Mouse (Mus musculus) frontal cortex, adult 2 months (tissue): ENCODE data around the gene Ces1a. TPM values are rescaled to one million over a fixed set of nuclear protein-coding genes. Genes with fewer than 3 reads are reported as not detected.

Experiments
- DNase-seq, 2 experiments: peaks; one replicate each; pipeline ENCODE4 v3.0.0; 2022; ENCODE audit warnings: low spot score in 1 of 2; ENCODE audit errors: extremely low spot score in 1 of 2
- polyA plus RNA-seq: library from polyadenylated mRNA; depleted of rRNA; stranded (reverse); fragments of >200 nt; gene quantifications from 2 replicates; pipeline ENCODE4 v1.2.3, GENCODE M21; 2012; rRNA removed

Gene Ces1a
- polyA plus RNA-seq, result 0.04 TPM in 2 replicates

DNA sequence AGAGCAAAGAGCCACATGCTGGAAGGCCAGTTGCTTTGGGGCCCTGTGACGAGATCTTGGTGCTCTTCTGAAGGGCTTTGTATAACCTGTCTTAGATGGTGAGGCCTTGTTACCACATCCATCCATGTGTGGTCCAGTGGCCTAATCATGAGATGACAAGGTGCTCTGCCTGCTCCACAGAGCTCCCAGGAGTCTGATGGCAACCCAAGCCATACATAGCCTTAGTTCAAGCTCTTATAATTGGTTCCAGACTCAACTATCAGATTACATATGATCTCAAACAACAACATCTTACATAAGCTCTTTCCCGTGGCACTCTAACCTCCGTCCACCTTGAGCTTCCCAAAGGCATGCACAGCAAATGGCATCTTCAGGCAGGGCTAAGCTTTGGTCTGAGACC lies at the start of gene Ces1a:
TSS of gene Ces1a (minus strand) at position 101 of the 400 bp plus-strand sequence.
- no peak for DNase-seq

DNA sequence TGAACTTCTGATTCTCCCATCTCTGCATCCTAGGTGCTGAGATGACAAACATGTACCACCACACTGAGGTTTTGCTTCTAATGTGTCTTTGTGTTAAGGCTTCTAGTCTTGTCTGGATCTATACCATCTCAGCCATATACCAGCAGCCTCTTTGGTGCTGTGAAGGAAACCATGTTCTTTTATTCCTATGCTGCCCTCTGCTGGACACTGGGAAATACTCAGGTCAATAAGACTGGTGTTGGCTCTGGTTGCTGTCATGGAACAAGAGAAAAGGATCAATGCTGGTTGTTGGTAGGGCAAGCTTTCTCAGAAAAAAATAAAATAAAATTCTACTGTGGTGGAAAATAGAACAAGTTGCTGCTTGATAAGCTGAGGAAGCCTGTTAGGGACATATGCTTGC lies 47.4 kb upstream of the Ces1a start:
- DNase-seq, result peak in 1 of 2 experiments; percentile 74

DNA sequence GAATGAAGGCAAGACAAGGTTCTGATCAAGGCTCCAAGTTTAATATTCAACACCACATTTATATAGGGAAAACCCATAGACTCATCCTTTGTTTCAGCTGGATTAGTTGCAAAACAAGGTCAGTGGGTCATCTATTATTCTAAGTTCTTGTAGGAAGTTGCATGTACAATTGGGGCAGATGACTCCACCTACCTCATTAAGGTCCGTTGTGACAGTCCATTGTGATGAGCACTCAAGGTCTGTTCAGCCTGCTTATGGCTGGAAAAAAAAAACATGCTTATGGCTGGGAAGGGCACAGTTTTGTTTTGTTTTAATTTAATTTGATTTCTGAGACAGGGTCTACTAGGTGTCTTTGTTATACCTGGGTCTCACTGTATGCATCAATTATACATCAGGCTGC lies 43.3 kb upstream of the Ces1a start:
- DNase-seq, result no peak

DNA sequence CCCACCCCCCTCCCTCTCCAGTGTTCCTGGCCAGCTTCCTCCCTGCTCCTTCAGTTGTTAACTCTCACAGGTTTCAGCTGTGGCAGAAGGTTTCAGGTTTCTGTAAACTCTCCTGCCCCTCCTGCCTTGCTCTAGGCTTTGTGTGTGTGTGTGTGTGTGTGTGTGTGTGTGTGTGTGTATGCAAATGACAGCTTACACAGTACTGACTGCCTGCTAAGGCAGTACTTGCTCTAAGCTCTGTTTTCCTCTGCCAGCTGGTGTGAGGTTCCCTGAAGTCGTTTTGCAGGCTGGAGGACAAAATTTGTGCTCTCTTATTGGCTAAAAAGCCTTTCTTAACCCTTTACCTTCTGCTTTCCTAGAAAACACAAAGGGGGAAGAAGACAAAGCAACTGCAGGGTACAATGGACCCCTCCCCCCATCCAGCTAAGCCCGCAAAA lies 40.7 kb upstream of the Ces1a start:
- no peak for DNase-seq

DNA sequence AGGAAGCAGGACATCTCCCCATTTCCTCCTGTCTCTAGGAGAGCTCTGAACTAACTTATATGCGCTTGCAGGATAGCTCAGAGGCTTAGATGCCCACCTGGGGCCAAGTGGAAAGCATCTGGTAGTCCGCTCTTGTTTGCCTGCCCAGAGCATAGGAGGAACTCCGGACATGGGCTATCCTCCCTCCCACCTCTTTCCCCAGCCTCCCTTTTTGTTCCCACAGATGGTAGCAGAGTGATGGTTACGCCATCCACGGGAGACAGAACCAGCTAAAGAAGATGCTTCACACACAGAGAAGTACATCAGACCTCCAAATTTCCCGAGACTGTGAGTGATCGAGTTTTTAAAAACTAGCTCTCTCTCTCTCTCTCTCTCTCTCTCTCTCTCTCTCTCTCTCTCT lies 40.2 kb upstream of the Ces1a start:
- DNase-seq, result no peak

DNA sequence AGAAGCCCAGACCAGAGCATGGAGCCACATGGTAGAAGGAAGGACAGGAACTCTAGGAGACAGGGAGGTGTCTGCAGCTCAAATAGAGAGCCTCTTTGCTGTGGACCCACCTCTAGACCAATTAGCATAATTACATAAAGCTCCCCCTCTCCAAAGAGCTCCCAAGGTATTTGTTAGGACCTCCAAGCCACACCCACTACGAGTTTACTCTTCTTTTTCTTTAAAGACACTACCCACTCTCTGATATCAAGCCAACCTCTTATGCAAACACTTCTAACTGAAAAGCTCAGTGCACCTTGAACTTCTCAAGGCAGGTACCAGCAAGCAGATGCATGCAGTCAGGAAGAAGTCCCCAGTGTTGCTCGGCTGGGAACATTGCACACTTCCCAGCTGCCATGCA lies 31.9 kb upstream of the Ces1a start, which contains the start of gene Ces1b:
TSS of gene Ces1b (minus strand) at position 131 of the 400 bp plus-strand sequence.
- DNase-seq, result no peak

DNA sequence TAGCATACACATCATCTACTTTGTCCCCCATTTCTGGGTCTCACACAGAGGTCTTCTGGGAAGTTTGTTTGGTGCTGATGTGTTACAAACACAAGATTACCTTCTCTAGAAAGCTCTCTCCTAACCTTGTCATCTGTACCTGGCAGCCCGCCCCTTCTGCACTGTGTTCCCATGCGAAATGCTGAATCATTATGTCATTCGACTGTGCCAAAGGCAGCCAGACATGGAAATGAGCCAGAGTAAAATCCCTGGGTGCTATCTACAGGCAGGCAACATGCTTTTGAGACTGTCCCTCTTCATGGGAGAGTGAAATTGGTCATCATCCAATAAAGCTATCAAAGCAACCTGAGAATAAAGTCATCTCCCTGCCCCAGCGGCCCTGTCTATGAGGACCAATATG lies 27.3 kb upstream of the Ces1a start:
- DNase-seq, result no peak

DNA sequence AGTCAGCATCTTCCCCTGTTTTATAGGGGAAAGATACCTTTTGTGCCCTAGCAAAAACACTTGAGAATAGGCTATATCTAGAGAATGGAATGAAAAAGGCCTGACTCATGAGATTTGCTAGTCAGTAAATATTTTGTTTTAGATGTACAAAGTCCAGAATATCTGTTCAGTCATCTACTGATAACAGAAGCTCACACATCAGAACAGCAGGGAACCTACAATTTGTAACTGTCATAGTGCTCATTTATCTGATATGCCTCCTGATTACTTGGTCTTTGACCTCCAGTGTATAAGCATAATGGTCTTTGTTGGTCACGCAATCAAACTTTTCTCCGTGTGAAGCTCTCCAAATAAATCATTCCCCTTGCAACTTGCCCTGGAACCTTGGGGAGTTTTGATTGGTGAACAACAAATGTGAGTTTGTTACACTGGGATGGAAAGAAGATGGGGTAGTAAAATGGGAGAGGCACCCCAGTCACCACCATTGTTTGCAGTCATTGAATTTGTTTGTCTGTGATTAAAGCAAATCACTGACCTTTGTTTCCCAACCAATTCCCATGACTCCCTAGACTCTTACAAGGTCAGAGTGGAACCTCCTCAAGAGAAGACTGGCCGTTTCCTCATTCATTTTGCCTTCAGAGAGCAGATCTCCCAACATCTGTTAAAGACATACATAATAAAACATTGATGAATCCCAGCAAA lies 15.6 kb upstream of the Ces1a start:
- DNase-seq, result no peak

DNA sequence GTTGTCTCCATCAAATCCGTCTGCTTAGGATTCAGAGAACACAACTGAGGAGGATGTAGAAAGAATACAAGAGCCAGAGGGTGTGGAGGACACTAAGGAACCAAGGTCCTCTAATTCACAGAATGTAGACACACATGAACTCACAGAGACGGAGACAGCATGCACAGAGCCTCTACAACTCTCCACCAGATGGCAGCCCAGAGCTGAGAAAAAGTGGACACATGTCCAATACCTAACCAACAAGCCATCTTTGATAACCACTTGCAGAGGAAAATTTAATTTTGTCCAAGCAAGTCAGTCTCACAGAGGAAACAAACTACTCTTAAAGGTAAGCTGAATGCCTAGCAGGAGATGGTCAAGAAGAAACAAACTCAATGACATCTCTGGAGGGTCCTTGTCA lies 11.2 kb upstream of the Ces1a start:
- peak in 1 of 2 experiments; percentile 75 for DNase-seq

DNA sequence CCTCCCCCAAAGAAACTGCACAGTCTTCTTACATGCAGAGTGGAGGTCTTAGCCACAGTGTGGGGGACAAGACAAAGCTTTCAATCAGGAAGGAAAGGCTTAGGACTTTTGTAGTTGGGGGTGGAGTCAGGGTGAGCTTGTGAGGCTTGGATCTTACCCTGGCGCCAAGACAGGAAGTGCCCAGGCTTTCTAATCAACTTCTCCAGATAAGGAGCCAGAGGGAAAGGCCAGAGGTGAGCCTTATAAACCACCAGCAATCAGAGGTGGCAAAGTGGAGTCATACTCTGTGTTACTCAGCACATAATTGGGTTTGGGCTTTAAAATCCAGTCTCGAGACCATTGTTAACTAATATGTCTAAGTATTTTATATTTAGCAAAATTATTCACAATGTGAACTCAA lies 7.2 kb upstream of the Ces1a start:
- no peak for DNase-seq

DNA sequence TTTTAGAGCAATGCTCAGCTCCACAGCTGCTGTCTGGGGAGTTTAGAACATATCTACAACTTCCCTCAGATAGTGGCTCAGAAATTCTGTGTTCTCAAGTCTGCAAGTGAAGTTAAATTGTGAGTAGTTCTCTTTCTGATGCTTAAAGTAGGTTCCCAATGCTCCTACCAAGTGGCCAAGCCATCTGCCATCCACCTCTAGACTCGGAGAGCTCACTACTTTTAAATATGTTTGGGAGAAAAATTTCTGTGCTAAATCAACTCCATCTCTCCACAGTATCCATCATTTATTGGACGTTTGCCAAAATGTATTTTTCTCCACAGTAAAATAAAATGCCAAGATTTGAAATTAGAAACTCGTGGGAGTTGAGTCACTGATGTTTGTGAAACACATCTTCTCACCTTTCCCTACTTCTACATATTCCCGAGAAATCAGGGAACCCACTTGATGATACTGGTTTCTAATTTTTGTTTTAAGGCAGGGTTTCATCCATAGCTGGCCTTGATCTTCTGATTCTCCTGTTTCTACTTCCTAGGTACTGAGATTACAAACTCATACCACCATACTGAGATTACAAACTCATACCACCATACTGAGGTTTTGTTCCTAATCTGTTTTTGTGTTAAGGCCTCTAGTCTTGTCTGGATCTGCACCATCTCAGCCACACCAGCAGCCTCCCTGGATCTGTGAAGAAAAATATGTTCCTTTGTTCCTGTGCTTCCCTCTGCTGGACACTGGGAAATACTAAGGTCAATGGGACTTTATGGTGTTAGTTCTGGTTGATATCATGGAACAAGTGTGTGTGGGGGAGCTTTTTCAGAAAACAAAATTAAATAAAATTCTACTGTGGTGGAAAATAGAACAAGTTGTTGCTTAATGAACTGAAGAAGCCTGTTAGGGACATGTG lies 771 bp upstream of the Ces1a start:
- peak; percentile 52 to 64 for DNase-seq

DNA sequence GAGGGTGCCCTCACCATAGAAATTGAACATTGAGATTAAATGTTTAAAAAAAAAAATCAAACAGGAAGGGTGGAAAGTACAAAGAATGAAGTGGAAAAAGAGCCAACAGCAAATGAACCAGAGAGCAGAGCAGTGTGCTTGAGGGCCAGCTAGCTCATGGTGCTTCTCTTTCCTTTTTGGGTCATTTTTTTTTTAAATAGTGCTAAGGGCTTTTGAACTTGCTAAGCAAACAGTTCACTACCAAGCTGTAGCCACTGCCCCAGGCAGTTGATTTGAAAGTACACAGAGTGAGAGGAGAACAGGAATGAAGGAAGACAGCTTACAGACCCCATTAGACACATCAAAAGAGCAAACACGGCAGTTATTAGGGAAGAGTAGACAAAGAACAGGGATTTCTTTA lies 4.9 kb downstream of the Ces1a start:
- no peak for DNase-seq

DNA sequence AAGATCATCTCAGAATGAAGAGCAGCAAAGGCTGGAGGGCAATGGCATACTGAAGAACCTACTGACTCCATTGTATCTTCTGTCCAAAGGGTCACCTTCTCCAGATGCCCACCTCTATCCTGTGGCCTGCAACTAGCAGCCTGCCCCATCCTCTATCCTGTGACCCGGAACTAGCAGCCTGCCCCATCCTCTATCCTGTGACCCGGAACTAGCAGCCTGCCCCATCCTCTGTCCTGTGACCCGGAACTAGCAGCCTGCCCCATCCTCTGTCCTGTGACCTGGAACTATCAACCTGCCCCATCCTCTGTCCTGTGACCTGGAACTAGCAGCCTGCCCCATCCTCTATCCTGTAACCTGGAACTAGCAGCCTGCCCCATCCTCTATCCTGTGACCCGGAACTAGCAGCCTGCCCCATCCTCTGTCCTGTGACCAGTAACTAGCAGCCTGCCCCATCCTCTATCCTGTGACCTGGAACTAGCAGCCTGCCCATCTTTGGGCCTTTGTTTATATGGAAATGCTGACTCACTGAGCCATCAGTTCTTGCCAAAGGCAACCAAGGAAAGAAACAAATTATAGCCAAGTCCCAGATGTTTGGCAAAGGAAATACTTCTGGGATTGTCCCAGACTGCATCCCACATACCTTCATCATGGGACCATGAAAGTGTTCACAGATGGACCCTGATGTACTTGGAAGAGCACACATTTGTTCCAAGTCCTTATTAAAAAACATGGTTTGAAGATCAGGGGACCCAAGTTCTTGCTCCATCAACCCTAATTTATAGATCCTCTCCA lies 7.0 kb downstream of the Ces1a start:
- DNase-seq, result no peak

DNA sequence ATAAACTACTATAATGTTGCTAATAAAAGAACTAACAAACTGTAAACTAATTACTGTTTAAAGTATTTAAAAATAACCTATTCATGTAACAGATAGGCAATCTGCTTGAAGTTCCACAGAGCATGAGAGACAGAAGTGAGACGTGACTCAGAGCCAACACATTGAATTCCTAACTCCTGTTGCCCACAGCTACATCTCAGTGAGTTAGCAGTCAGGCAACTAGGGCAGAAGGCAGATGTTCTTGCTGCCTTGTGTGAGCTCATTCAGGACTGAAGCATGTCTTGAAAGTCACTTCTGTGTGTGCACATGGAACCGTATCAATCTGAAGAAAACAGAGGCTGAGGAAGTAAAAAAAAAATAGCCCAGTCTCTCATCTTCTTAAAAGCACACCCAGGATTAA lies 7.7 kb downstream of the Ces1a start:
- DNase-seq, result peak; percentile 39 to 51

DNA sequence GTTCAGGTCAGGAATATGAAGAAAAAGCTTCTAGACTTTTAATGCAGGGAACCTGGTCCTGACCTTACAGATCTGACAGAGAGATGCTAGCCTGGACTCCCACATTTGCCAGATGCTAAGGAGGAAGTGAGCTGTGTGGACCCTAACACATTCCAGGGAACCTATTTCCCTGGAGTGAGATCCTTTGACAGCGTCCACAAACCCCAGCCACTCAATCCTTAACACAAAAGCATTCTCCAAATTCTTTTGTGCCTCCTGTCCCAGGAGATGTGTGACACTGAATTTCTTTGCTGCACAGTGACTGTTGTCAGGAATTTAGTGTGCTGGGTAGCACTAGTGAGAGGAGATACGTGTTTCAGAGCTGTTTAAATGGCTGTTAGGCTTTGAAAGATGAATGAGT lies 9.2 kb downstream of the Ces1a start:
- no peak for DNase-seq

DNA sequence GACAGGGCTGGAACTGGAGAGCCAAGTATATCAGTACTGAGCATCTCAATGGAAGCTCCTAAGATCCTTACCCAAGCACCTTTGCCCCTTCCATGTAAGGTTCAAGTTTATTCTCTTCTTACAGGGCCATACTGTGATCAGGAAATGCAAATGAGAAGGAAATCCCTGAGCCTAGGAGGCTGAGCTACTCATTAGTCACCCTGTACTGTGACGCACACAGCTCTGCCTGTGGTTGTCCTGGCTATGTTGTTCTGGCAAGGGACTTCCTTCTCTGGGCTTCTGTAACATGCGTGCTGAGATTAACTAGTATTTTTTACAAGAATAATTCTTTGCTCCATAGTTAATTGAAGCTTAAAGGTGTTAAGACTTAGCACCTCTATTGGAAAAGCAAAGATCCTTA lies 17.3 kb downstream of the Ces1a start:
- no peak for DNase-seq

DNA sequence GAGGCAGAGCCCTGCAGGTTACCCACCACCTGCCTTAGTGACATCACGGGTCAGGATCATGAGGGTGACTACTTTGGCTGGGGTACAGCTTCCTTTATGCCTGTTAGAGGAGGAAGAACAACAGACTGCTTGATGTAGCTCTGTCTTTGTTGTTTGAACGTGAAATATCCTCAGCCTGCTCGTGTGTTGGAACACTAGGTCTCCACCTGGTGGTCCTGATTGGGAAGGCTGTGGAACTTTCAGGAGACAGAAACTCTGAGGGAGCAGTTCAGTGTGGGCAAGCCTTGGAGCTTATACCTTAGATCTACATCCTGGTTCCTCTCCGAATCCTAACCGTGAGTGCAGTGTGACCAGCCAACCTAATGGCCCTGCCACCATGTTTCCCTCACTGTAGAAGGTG lies 26.3 kb downstream of the Ces1a start:
- no peak for DNase-seq

DNA sequence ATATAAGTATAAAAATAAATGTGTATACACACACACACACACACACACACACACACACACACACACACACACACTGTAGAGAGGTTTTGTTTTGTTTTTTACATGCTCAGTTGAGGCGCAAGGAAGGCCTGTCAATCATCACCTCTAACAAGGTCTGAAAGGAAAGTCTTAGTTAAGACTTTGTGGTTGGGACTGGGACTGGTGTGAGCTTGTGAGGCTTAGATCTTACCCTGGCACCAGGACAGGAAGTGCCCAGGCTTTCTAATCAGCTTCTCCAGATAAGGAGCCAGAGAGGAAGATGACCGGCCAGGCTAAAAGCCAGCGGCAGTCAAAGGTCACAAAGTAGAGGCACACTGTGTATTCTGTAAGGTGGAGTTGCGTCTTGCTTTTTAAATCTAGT lies 33.7 kb downstream of the Ces1a start:
- DNase-seq, result no peak

DNA sequence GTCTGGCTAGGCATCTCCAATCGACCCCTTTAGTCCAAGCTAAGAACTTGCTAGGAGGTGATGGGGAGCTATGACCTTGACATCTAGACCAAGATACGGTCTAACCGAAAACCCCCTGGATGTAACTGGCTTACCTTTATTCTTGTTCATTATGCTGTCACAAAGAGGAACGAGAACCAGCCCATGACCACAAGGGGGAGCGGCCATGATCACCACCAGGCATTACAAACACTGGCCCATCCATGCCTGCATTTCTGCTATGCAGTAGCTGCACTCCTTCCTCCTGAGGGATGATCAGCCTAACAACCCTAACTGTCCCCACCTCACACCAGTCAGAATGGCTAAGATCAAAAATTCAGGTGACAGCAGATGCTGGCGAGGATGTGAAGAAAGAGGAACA lies 35.8 kb downstream of the Ces1a start:
- DNase-seq, result no peak

DNA sequence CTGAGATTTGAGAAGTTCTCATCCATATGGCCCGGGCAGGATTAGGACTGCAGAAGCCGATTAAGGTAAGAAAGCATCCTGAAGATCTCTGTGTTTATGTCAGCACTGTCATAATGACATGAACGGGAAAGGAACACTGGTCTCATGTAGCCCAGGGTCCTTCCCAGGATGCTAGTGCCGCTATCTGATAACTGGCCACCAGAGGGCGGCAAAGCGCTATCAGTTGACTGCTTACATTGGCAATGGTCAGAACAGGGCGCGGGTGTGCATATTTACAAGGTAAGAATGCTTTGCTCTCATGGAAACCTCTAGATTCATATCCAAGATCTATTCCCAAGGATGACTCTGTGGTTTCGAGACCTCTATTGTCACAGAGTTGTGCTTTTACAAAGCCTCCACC lies 36.6 kb downstream of the Ces1a start:
- peak; percentile 53 to 96 for DNase-seq

DNA sequence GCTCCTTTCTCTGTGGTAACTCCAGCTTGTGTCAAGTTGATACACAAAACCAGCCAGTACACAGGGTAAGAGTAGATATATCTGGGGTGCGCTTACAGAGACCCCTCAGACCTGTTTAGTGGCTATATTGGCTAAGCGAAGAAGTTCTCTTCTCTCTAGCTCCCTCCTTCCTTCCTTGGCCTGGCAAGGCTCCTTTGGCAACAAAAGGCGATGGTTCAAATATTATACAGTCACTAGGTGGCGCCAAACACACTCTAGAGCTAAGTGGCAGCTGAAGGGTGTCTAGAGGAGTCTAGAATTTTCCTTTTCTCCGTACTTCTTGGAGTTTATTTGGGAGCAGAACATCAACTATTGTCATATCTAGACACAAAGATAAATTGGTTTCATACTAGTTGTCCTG lies 37.7 kb downstream of the Ces1a start:
- DNase-seq, result peak in 1 of 2 experiments; percentile 85
